Mouse (Mus musculus) kidney, embryonic 15.5 days (tissue): ENCODE measurements around the gene Igfbp2. TPM values are rescaled to one million over a fixed set of nuclear protein-coding genes. Genes with fewer than 3 reads are reported as not detected.

Source experiments
- polyA plus RNA-seq: library from polyadenylated mRNA; unstranded; fragments of >200 nt; fragmentation: Nextera tagmentation; extraction: Ambion mirVana; gene quantifications from 2 replicates; pipeline ENCODE4 v1.2.1, GENCODE M21; 2015

Igfbp2 gene
- polyA plus RNA-seq, 1 experiment from 2014 or later, result 150 TPM

Other genes starting within 250 kb of the Igfbp2 start
- gene Smarcal1, start 241.3 kb upstream of the Igfbp2 start, polyA plus RNA-seq, result 22.9 and 24.2 TPM in 2 replicates
- gene Ankar, start 123.9 kb upstream of the Igfbp2 start, polyA plus RNA-seq, result not detected in 2 replicates
- gene Rpl37a, start 113.2 kb upstream of the Igfbp2 start, polyA plus RNA-seq, result 1,899 and 2,168 TPM in 2 replicates
- 90.4 and 94.0 TPM in 2 replicates for gene Igfbp5, start 50.4 kb downstream of the Igfbp2 start, polyA plus RNA-seq
- gene Tnp1, start 191.4 kb downstream of the Igfbp2 start, polyA plus RNA-seq, result not detected in 2 replicates